Mouse (Mus musculus): ENCODE measurements at regions not wholly inside any gene's neighbourhood (a gene's known extent, or its start where the extent isn't known, plus 50 kb on each side); places are given as distances from the start of the nearest gene placed in this dataset.

DNA sequence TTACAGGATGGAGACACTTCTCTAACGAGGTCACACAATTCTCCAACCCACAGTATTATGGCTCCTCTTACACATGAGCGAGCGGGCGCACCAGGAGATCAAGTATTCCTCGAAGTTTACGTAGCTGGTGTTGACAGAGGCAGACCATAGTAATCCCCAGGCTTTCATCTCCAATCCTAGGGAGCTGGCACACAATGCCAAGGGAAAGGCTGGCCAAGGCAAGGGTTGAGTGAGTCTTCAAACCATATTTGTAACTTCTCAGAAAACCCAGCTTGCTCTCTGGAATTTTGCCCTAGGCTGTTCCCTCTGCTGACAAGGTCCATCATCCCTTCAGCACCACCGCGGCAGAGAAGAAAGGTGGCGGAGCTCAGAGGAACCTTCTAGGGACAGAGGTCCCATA is 94.0 kb downstream of the Hes1 start:
- no peak for ATAC-seq (ENCODE audit: poor library complexity, severe bottlenecking)

GRCm38 (mm10) chr16:30160399-30160798 is 96.2 kb downstream of the Hes1 start:
- ATAC-seq (ENCODE audit: poor library complexity, severe bottlenecking), result no peak

- ATAC-seq (ENCODE audit: poor library complexity, severe bottlenecking), result no peak
These were observed 99.1 kb downstream of the Hes1 start for GRCm38 (mm10) chr16:30163303-30163702.

- ATAC-seq (ENCODE audit: poor library complexity, severe bottlenecking), result no peak
These were observed 101.5 kb downstream of the Hes1 start for GRCm38 (mm10) chr16:30165667-30166180.

GRCm38 (mm10) chr16:30171381-30172079 is 95.8 kb downstream of the Cpn2 start:
- ATAC-seq (ENCODE audit: poor library complexity, severe bottlenecking), result peak; percentile 59

- no peak for ATAC-seq (ENCODE audit: poor library complexity, severe bottlenecking)
These were observed 95.1 kb downstream of the Cpn2 start for GRCm38 (mm10) chr16:30172136-30172731.

GRCm38 (mm10) chr16:30172798-30173202 is 94.5 kb downstream of the Cpn2 start:
- ATAC-seq (ENCODE audit: poor library complexity, severe bottlenecking), result peak; percentile 59

DNA sequence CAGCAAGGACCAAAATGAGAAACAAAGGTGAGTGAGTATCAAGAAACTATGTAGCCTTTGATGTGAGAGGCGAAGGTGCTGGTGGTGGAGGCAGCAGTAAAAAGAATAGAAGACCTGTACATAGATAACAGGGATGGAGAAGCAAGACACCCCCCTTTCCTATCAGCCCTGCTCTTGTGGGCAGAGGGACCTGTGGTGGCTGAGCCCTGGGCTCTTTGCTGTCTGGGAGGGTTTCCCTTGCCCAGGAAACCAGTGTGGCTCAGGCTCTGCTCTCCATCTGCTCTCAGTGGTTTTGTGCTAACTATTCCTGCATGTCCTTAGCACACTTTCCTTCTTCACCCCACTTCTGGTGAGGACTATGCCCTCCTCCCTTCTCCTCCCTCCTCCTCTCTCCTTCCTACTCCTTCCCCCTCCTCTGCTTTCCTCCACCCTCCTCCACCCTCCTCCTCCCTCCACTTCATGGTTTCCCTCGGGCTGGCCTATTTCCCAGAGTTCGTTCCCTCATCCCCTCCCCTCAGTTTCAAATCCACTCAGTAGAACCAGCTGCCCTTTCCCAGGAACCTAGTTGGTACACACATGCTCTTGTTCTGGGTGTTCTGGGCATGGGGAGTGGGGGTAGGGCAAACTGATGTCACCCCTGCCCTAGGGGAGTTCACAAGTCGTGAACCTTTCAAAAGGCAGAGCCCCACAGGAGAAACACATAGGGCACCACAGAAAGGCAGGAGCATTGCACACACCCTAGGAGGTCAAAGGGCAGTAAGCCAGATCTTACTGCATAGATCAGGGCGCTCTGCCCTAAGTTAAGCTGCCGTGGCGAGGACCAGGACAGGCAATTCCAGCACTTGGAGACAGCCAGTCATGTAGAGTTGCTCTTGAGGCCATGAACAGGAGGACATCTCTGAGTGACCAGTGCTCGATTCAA is 93.1 kb downstream of the Cpn2 start:
- no peak for ATAC-seq (ENCODE audit: poor library complexity, severe bottlenecking)

GRCm38 (mm10) chr16:30176306-30176705 is 91.0 kb downstream of the Cpn2 start:
- no peak for ATAC-seq (ENCODE audit: poor library complexity, severe bottlenecking)

DNA sequence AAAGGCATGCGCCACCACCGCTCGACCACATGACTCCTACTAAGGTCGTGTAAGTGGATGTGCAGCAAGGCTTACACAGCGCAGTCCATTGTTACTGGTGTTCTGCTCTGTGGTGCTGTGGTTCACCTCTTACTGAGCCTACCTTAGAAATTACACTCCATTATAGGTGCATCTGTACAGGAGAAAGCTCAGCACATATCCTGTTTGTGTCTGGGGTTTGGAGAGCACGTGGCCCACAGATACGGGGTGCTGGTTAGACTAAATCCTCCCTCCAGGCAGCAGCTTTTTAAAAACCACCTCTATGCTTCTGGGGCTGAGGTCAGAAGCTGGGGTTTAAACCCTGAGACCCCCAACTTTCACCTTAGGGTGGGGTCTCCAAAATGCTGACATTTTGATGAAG is 89.5 kb downstream of the Cpn2 start:
- ATAC-seq (ENCODE audit: poor library complexity, severe bottlenecking), result no peak

- no peak for ATAC-seq (ENCODE audit: poor library complexity, severe bottlenecking)
These were observed 88.7 kb downstream of the Cpn2 start for GRCm38 (mm10) chr16:30178596-30178995.

DNA sequence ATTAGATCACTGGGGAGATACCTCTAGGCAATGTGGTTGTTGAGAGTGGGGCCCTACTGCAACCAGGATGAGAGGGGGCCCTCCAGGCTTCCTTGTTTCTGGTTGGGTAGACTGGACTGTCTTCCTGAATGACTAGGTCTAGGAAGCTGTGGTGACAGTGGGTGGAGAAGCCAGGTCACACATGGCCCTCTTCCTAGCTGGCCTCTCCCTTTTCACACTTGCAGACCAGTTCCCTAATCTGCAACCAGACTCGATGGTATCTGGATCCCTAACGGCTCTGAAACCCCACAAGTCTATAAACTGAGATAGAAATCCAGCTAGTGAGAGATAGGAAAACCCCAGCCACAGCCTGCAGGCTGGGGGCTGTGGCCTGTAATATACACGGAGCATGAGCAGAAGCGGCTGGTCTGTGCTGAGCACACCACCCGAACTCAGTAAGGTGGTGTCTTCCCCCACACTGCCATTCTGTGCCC is 87.8 kb downstream of the Cpn2 start:
- ATAC-seq (ENCODE audit: poor library complexity, severe bottlenecking), result peak; percentile 74

- no peak for ATAC-seq (ENCODE audit: poor library complexity, severe bottlenecking)
These were observed 86.2 kb downstream of the Cpn2 start for GRCm38 (mm10) chr16:30181116-30181515.

DNA sequence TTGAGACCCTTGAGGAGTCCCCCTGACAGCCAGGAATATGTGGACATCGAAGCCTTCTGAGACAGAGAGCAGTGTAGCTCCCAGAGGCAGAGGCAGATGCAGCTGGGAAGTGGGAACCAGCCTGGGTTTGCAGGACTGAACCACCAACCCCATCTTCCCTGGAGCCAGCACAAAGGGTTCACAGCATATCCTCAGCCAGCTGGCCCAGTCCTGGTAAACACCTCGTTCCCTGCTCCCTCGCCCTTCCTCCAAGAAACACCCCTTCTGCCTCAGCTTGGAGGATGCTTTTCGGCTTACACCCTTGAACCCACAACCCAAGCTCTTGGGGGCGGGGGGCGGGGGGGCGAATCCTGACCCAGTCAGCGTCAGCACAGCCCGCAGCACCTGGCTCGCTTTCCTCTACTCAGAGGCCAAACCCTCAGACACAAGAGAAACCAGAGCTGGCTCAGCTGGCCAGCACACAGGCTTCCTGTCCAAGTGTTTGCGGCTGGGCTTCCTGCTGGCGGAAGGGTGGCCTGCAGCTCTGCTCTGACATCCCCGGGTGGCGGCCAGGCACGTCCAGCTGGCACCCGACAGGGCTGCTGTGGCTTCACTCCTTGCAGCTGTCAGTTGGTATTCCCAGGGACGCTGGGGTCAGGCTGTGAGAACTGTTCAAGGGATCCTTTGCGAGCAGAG is 82.6 kb downstream of the Cpn2 start:
- ATAC-seq (ENCODE audit: poor library complexity, severe bottlenecking), result peak; percentile 58

DNA sequence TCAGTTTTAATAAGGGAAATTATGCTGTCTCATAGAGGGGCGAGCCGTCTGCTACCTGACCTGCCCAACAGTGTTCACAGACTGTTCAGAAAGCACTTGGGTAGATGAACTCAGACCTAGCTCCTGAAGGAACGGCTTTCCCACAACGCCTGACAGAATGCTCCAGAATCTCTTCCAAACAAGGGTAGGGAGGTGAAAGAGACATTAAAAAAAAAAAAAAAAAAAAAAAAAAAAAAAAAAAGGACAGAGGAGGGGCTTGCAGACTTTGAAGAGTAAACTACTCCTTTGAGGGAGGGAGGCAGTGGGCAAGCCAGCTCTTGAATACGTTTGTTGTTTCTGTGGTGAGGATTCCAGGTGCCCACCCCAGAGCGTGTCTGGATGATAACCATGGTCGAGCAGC is 81.6 kb downstream of the Cpn2 start:
- ATAC-seq (ENCODE audit: poor library complexity, severe bottlenecking), result no peak

DNA sequence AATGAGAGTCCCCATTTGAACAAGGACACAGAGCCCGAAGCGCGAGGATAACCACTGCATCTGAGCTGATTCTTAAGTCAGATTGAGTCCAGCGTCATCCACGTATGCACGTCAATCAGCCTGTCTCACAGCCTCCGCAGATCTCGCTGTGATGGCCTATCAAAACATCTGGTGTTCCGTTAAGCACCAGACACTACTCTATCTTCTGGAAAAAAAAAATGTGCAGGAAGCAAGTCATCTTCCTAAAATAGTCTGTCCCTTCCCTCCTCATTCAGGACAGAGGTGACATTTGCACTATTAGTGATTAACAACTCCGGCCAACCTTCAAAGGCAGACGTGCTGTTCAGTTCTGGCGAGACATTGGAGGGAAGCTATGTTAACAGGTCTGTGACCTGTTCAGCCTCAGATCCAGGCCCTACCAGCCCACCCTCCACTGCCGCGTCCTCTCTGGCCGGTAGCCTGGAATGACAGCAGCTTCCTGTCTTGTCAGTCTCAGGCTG is 81.0 kb downstream of the Cpn2 start:
- no peak for ATAC-seq (ENCODE audit: poor library complexity, severe bottlenecking)

- no peak for ATAC-seq (ENCODE audit: poor library complexity, severe bottlenecking)
These were observed 80.5 kb downstream of the Cpn2 start for GRCm38 (mm10) chr16:30186701-30187270.

- no peak for ATAC-seq (ENCODE audit: poor library complexity, severe bottlenecking)
These were observed 79.9 kb downstream of the Cpn2 start for GRCm38 (mm10) chr16:30187400-30187799.

DNA sequence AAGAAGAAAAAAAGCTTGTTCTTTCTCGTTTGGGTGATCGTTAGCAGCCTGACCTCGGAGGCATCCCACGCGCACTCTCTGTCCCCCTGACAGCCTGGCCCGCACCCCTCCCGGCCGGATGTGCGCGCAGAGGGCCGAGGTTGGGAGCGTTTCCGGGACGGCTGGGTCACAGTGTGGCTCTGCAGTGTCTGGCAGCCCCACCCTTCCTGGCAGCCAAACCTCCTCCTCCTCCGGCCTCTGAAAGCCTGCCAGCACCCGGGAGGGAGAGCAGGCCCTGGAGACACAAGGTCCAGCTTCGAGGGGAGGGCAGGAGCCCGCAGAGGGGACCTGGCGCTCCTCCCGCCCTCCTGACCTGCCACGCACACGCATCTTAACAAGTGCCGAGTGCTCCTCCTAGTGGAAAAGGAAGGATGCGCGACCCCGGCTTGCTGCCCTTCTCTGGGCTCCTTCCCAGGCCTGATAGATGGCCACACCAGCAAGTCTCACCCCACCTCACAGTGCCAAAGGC is 79.3 kb downstream of the Cpn2 start:
- ATAC-seq (ENCODE audit: poor library complexity, severe bottlenecking), result peak; percentile 84

Data from megakaryocyte, adult 5-6 weeks (primary cell).